Mouse (Mus musculus) lung, postnatal 0 days (tissue): ENCODE data around the gene Nol4l.

ENCODE experiments used
- CTCF ChIP-seq: IDR thresholded peaks from 2 replicates; pipeline ENCODE4 v1.5.1; 2016; ENCODE audit warnings: antibody characterized with exemption, mild to moderate bottlenecking
- EP300 ChIP-seq: IDR thresholded peaks from 2 replicates; pipeline ENCODE4 v1.6.1; 2016; ENCODE audit warnings: antibody characterized with exemption, mild to moderate bottlenecking, control low read depth

- TF ChIP-seq CTCF (no peak), EP300 (no peak)
Measured at GRCm38 (mm10) chr2:153490940-153491339, 38.8 kb downstream of the Nol4l start.
